Mouse (Mus musculus) liver, embryonic 14.5 days (tissue): ENCODE data around the gene Psd. TPM values are rescaled to one million over a fixed set of nuclear protein-coding genes. Genes with fewer than 3 reads are reported as not detected.

Source experiments
- ATAC-seq: fragments of 200-750 bp; cut with Nextera tagmentation; 2 replicates; pipeline ENCODE4 v1.8.0; 2017; ENCODE audit warnings: moderate number of reproducible peaks, mild to moderate bottlenecking, moderate library complexity; ENCODE audit not compliant: insufficient read depth
- DNase-seq, 3 experiments: peaks; one replicate each; pipeline ENCODE4 v3.0.0-alpha.2; 2012 to 2013; ENCODE audit warnings: low read depth in 3 of 3, low spot score in 3 of 3
- H3K27ac ChIP-seq: fragments of 300-500 bp; sonication (generic); 2 replicates; pipeline ENCODE4 v1.5.1; 2014; ENCODE audit warnings: moderate library complexity, mild to moderate bottlenecking, control low read depth, inconsistent platforms
- H3K27me3 ChIP-seq: fragments of 300-500 bp; sonication (generic); 2 replicates; pipeline ENCODE4 v1.6.1; 2014; ENCODE audit warnings: mild to moderate bottlenecking, low read length, moderate library complexity; ENCODE audit not compliant: control insufficient read depth, insufficient read depth
- H3K36me3 ChIP-seq: fragments of 300-500 bp; sonication (generic); replicated peaks from 2 replicates; pipeline ENCODE4 v1.6.1; 2014; ENCODE audit warnings: low read depth; ENCODE audit not compliant: control insufficient read depth, insufficient read depth
- H3K4me1 ChIP-seq, 2 experiments: fragments of 200-500 bp in 1 of 2; fragments of 300-500 bp in 1 of 2; sonication (generic) in 1 of 2; replicated peaks; 2 replicates each; pipeline ENCODE4 v1.6.1; 2012 to 2014; ENCODE audit warnings: antibody characterized with exemption in 1 of 2, inconsistent platforms in 1 of 2, low read length in 1 of 2; ENCODE audit not compliant: control insufficient read depth in 2 of 2, insufficient read depth in 2 of 2
- H3K4me2 ChIP-seq: fragments of 300-500 bp; sonication (generic); 2 replicates; pipeline ENCODE4 v1.6.1; 2014; ENCODE audit warnings: low read depth, mild to moderate bottlenecking, control low read depth, moderate library complexity
- H3K4me3 ChIP-seq, 2 experiments: fragments of 200-500 bp in 1 of 2; fragments of 300-500 bp in 1 of 2; sonication (generic) in 1 of 2; 2 replicates each; pipeline ENCODE4 v1.5.1; 2012 to 2014; ENCODE audit warnings: low read depth in 2 of 2, low read length in 2 of 2, mild to moderate bottlenecking in 2 of 2, control low read depth in 1 of 2, inconsistent platforms in 1 of 2, moderate library complexity in 1 of 2; ENCODE audit not compliant: insufficient read depth in 1 of 2
- H3K9ac ChIP-seq: fragments of 300-500 bp; sonication (generic); replicated peaks from 2 replicates; pipeline ENCODE4 v1.6.1; 2014; ENCODE audit warnings: mild to moderate bottlenecking, control low read depth, moderate library complexity
- H3K9me3 ChIP-seq: fragments of 300-500 bp; sonication (generic); 2 replicates; pipeline ENCODE4 v1.6.1; 2016; ENCODE audit warnings: low read length, mixed read lengths; ENCODE audit not compliant: control insufficient read depth
- CTCF ChIP-seq: IDR thresholded peaks from 2 replicates; pipeline ENCODE4 v1.5.1; 2016; ENCODE audit warnings: antibody characterized with exemption, low read depth, control low read depth
- EP300 ChIP-seq: IDR thresholded peaks from 2 replicates; pipeline ENCODE4 v1.6.1; 2016; ENCODE audit warnings: antibody characterized with exemption, low read depth
- WGBS: fragments of 180-500 bp; shearing (Covaris S2); extraction: QIAGEN DNeasy Blood & Tissue Kit; methylation state at CpG from one replicate; pipeline ENCODE4 v1.1.7; 2014; ENCODE audit not compliant: insufficient replicate concordance; 5-methylcytosine and 5-hydroxymethylcytosine counted together
- polyA plus RNA-seq, 2 experiments: library from polyadenylated mRNA; depleted of rRNA in 1 of 2; stranded (reverse) in 1 of 2; unstranded in 1 of 2; fragments of >200 nt; fragmentation: Nextera tagmentation in 1 of 2; extraction: Ambion mirVana in 1 of 2; gene quantifications; 2 replicates each; pipeline versions ENCODE4 v1.2.1 to v1.2.3; 2012 to 2014

Psd gene
- polyA plus RNA-seq, 2 experiments, result 4.9 TPM

- H3K4me2 ChIP-seq, result peak overlapping the region; percentile 65
- ATAC-seq (peak; percentile 40), DNase-seq (peak; percentile 53 to 62 (median 61))
- H3K27ac ChIP-seq, result peak overlapping the region; percentile 90
- peak overlapping the region; percentile 61 for H3K9ac ChIP-seq
- H3K27me3 ChIP-seq, result peaks cover 35% of the 10 kb centered on the region
- WGBS, result 4% methylated on average over 18 of the region's 18 CpGs
- peak overlapping the region; percentile 44 to 47 for H3K4me3 ChIP-seq
- peak; percentile 37; the same call in 1 of the 2 replicates for TF ChIP-seq EP300
- TF ChIP-seq CTCF, result no peak
- no peaks in the 10 kb centered on the region for H3K36me3 ChIP-seq
- H3K4me1 ChIP-seq, result peaks cover 36 to 40% of the 10 kb centered on the region in 2 experiments
- H3K9me3 ChIP-seq, result no peaks in the 10 kb centered on the region
These were observed 12.8 kb downstream of the Psd start for GRCm38 (mm10) chr19:46314151-46314601.

GRCm38 (mm10) chr19:46313591-46313990, 13.4 kb downstream of the Psd start:
- peak overlapping the region; percentile 61 for H3K9ac ChIP-seq
- ATAC-seq (no peak), DNase-seq (no peak)
- peak overlapping the region; percentile 60 for H3K27ac ChIP-seq
- H3K4me3 ChIP-seq, result peak overlapping the region; percentile 44 to 47
- no peaks in the 10 kb centered on the region for H3K9me3 ChIP-seq
- H3K4me1 ChIP-seq, result peaks cover 40 to 41% of the 10 kb centered on the region in 2 experiments
- WGBS, result 69% methylated on average over 6 of the region's 6 CpGs
- no peaks in the 10 kb centered on the region for H3K36me3 ChIP-seq
- peaks cover 29% of the 10 kb centered on the region for H3K27me3 ChIP-seq
- peak overlapping the region; percentile 65 for H3K4me2 ChIP-seq
- TF ChIP-seq CTCF (no peak), EP300 (no peak)

- Histone ChIP-seq H3K4me1 (peaks cover 40 to 42% of the 10 kb centered on the region in 2 experiments), H3K9me3 (no peaks in the 10 kb centered on the region), H3K4me3 (peak overlapping the region in 1 of 2 experiments; percentile 5; a peak in 1 of 4 replicates), H3K27me3 (peaks cover 24% of the 10 kb centered on the region), H3K36me3 (no peaks in the 10 kb centered on the region), H3K4me2 (peak overlapping the region; percentile 65), H3K27ac (peak overlapping the region; percentile 41), H3K9ac (no peak overlapping the region)
- TF ChIP-seq EP300, result no peak
- no peak for TF ChIP-seq CTCF
- ATAC-seq (no peak), DNase-seq (no peak)
- 79% methylated on average over 9 of the region's 9 CpGs for WGBS
These were observed 13.8 kb downstream of the Psd start for GRCm38 (mm10) chr19:46313116-46313515.

GRCm38 (mm10) chr19:46312566-46312965, 14.4 kb downstream of the Psd start:
- peaks cover 40 to 42% of the 10 kb centered on the region in 2 experiments for H3K4me1 ChIP-seq
- peak overlapping the region; percentile 41; the same call in 1 of the 2 replicates for H3K27ac ChIP-seq
- ATAC-seq, result no peak
- no peaks in the 10 kb centered on the region for H3K36me3 ChIP-seq
- peaks cover 19% of the 10 kb centered on the region for H3K27me3 ChIP-seq
- WGBS, result 90% methylated on average over 21 of the region's 21 CpGs
- H3K9ac ChIP-seq, result no peak overlapping the region
- H3K4me2 ChIP-seq, result no peak overlapping the region
- no peak for DNase-seq
- no peaks in the 10 kb centered on the region for H3K9me3 ChIP-seq
- H3K4me3 ChIP-seq, result no peak overlapping the region
- TF ChIP-seq CTCF, result no peak
- TF ChIP-seq EP300, result no peak

- no peaks in the 10 kb centered on the region for H3K36me3 ChIP-seq
- H3K9me3 ChIP-seq, result no peaks in the 10 kb centered on the region
- no peak overlapping the region for H3K4me2 ChIP-seq
- no peak for TF ChIP-seq EP300
- TF ChIP-seq CTCF, result no peak
- H3K4me1 ChIP-seq, result peaks cover 32 to 33% of the 10 kb centered on the region in 2 experiments
- peaks cover 6% of the 10 kb centered on the region for H3K27me3 ChIP-seq
- DNase-seq, result no peak
- no peak overlapping the region for H3K27ac ChIP-seq
- H3K9ac ChIP-seq, result no peak overlapping the region
- no peak overlapping the region for H3K4me3 ChIP-seq
- no peak for ATAC-seq
- WGBS, result 86% methylated on average over 9 of the region's 9 CpGs
These were observed 15.6 kb downstream of the Psd start for GRCm38 (mm10) chr19:46311341-46311740.
